Mouse (Mus musculus) CD4-positive, CD25-positive, alpha-beta regulatory T cell, adult 9 weeks (primary cell): Measurements from ENCODE around the gene Def8. TPM values are rescaled to one million over a fixed set of nuclear protein-coding genes. Genes with fewer than 3 reads are reported as not detected.

Experiments used
- polyA plus RNA-seq: library from polyadenylated mRNA; unstranded; fragments of 100-300 nt; shearing (Covaris generic); gene quantifications from one replicate; pipeline ENCODE4 v1.2.1, GENCODE M21; 2017

The Def8 gene
- 19.8 TPM for polyA plus RNA-seq

DNA sequence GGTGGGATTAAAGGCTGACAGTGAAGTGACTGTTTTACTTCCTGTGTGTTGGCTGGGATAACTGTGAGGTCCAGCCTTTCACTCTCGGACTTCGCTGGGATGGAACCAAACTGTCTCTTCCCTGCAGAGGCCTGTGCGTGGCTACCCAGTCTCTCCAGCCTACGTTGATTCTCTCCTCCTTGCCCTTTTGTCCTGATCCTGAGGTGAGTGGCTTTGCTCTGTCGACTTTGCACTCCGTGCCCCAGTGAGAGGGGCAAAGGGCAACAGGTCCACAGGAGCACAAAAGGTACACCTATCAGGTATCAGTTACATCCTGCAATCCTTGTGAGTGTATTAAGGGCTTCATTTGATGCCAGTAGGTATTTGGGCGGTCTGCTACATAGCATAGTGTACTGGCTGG, at the start of gene Def8:
Gene Def8, plus strand, starts transcription at position 87 of the 400 bp plus-strand sequence.

DNA sequence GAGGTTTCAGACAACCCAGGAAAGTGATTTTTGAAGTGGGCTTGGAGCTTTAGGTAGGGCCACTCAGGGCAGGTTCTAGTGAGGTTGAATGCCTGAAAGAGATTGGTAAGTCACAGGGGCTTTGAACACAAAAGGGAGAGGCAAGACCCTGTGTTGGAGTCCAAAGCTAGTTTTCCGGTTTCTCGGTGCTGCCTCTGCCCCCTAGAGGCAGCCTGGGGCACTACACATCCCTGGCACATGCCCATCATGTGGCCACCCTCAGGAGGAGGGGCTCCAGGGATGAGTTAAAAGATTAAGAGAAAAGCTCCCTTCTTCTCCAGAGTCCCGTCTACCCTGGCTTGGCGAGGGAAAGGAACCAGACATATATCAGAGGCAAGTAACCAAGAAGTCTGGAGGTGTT, 16.5 kb upstream of the Def8 start, which contains the start of gene Mc1r:
Gene Mc1r, plus strand, starts transcription at position 322 of the 400 bp plus-strand sequence.

GRCm38 (mm10) chr8:123411246-123411645, 12.1 kb upstream of the Def8 start, which contains the start of gene Tubb3:
Tubb3 (plus strand) TSS chr8:123411424.

DNA sequence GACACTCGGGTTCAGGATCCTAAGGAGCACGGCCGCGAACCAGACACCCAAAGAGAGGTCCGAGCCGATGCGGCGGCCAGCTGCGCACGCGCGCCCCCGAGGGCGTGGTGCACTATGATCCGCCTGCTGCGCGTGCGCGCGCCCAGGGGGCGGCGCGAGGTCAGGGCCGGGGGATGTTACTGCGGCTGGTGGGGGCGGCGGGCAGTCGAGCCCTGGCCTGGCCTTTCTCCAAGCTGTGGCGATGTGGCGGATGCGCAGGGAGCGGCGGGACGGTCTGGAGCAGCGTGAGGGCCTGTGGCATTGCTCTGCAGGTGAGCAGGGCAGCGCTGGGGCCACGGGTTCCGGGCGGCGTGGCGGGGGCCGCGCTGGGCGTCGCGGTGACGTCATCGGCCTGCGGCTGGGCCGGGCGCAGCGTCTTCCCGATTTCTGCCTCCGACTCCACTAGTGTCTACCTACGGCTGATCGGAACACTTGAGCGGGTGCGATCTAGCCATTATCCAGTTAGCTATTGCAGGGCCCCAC, 54.5 kb downstream of the Def8 start, which contains the start of gene Afg3l1:
Gene Afg3l1, plus strand, starts transcription at position 167 of the 522 bp plus-strand sequence.

Other genes starting within 250 kb of the Def8 start
- gene Dpep1, start 237.3 kb upstream of the Def8 start, polyA plus RNA-seq: not detected
- 264 TPM for gene Chmp1a, start 210.8 kb upstream of the Def8 start, polyA plus RNA-seq
- not detected for gene Spata33, start 210.7 kb upstream of the Def8 start, polyA plus RNA-seq
- gene Cdk10, start 198.7 kb upstream of the Def8 start, polyA plus RNA-seq: 26.3 TPM
- 6.6 TPM for gene Spata2l, start 187.3 kb upstream of the Def8 start, polyA plus RNA-seq
- 13.7 TPM for gene Zfp276, start 169.3 kb upstream of the Def8 start, polyA plus RNA-seq
- 16.4 TPM for gene Vps9d1, start 169.2 kb upstream of the Def8 start, polyA plus RNA-seq
- 7.4 TPM for gene Fanca, start 105.0 kb upstream of the Def8 start, polyA plus RNA-seq
- gene Spire2, start 90.8 kb upstream of the Def8 start, polyA plus RNA-seq: not detected
- 356 TPM for gene Tcf25, start 49.8 kb upstream of the Def8 start, polyA plus RNA-seq
- 0.07 TPM for gene Mc1r, start 16.4 kb upstream of the Def8 start, polyA plus RNA-seq
- 0.33 TPM for gene Tubb3, start 12.1 kb upstream of the Def8 start, polyA plus RNA-seq
- gene Afg3l1, start 54.4 kb downstream of the Def8 start, polyA plus RNA-seq: 65.8 TPM
- not detected for gene Dbndd1, start 91.9 kb downstream of the Def8 start, polyA plus RNA-seq
- 8.3 TPM for gene Gas8, start 95.3 kb downstream of the Def8 start, polyA plus RNA-seq
- not detected for gene Rhou, start 230.4 kb downstream of the Def8 start, polyA plus RNA-seq